Mouse (Mus musculus) left cerebral cortex, adult 6 months (tissue): ENCODE measurements around the gene Ngly1. TPM values are rescaled to one million over a fixed set of nuclear protein-coding genes. Genes with fewer than 3 reads are reported as not detected.

Source experiments
- long read RNA-seq, 2 experiments: library from polyadenylated mRNA; unstranded; transcript quantifications; one replicate each; pipeline ENCODE4 v2.0.0; 2019 to 2020
- polyA plus RNA-seq: library from polyadenylated mRNA; unstranded; fragments of <200 nt; fragmentation: Nextera tagmentation; gene quantifications from 2 replicates; pipeline ENCODE4 v1.2.3, GENCODE M21; 2021

Ngly1 gene
- polyA plus RNA-seq, result 18.1 and 23.2 TPM in 2 replicates
- long read RNA-seq, experiment 1, transcript Ngly1-201 (12 exons, 2,935 nt), result major isoform, 165 of 217 reads
- long read RNA-seq, experiment 1, partial matches to known transcripts, result 17 of 217 reads
- long read RNA-seq, experiment 1, other reads (novel, unspliced or antisense), result 31 of 217 reads
- long read RNA-seq, experiment 2, transcript Ngly1-201 (12 exons, 2,935 nt), result major isoform, 25 of 44 reads
- long read RNA-seq, experiment 2, partial matches to known transcripts, result 16 of 44 reads
- long read RNA-seq, experiment 2, other reads (novel, unspliced or antisense), result 3 of 44 reads

GRCm38 (mm10) chr14:16249171-16249874 is at the start of gene Ngly1, which contains the start of gene Oxsm:
TSS of gene Ngly1 (plus strand) at chr14:16249280.
TSS of gene Oxsm (minus strand) at chr14:16249808.

Other genes starting within 250 kb of the Ngly1 start
- 6.2 and 9.4 TPM in 2 replicates for gene Oxsm, start 528 bp downstream of the Ngly1 start, polyA plus RNA-seq
- 9.8 and 13.3 TPM in 2 replicates for gene Top2b, start 115.9 kb downstream of the Ngly1 start, polyA plus RNA-seq